Mouse (Mus musculus): ENCODE measurements around the gene Eif4g3. TPM values are rescaled to one million over a fixed set of nuclear protein-coding genes. Genes with fewer than 3 reads are reported as not detected.

Gene Eif4g3
- polyA plus RNA-seq, 1 experiment, result 251 TPM

- no peaks in the 10 kb centered on the region for H3K27me3 ChIP-seq (ENCODE audit: control insufficient read depth, insufficient read depth, low read length)
- no peak for TF ChIP-seq POLR2A (IDR thresholded peaks at IDR 0.05; ENCODE audit: control insufficient read depth, low read depth, low read length)
- no peak for TF ChIP-seq CTCF (IDR thresholded peaks at IDR 0.05; ENCODE audit: control insufficient read depth, insufficient read depth, insufficient replicate concordance, low read depth, low read length)
- no peaks in the 10 kb centered on the region; the same call in 1 of the 2 replicates for H3K36me3 ChIP-seq (ENCODE audit: control insufficient read depth, insufficient read depth, low read length)
- no peak overlapping the region for H3K27ac ChIP-seq (ENCODE audit: control insufficient read depth, insufficient read depth, low read depth, low read length)
- no peak overlapping the region for H3K4me3 ChIP-seq (ENCODE audit: control insufficient read depth, low read depth, low read length)
- no peaks in the 10 kb centered on the region; the same call in 1 of the 2 replicates for H3K4me1 ChIP-seq (ENCODE audit: control insufficient read depth, insufficient read depth, low read length)
Observed at GRCm38 (mm10) chr4:137990433-137990832, 2.4 kb upstream of the Eif4g3 start.

GRCm38 (mm10) chr4:137991240-137991639 is 1.6 kb upstream of the Eif4g3 start:
- Histone ChIP-seq H3K27ac (ENCODE audit: control insufficient read depth, insufficient read depth, low read depth, low read length) (no peak overlapping the region), H3K27me3 (ENCODE audit: control insufficient read depth, insufficient read depth, low read length) (no peaks in the 10 kb centered on the region), H3K36me3 (ENCODE audit: control insufficient read depth, insufficient read depth, low read length) (peaks cover 1% of the 10 kb centered on the region), H3K4me1 (ENCODE audit: control insufficient read depth, insufficient read depth, low read length) (no peaks in the 10 kb centered on the region; the same call in none of the 2 replicates), H3K4me3 (ENCODE audit: control insufficient read depth, low read depth, low read length) (peak overlapping the region; percentile 5; the same call in 1 of the 2 replicates)
- TF ChIP-seq CTCF (IDR thresholded peaks at IDR 0.05; ENCODE audit: control insufficient read depth, insufficient read depth, insufficient replicate concordance, low read depth, low read length) (no peak), POLR2A (IDR thresholded peaks at IDR 0.05; ENCODE audit: control insufficient read depth, low read depth, low read length) (no peak)

DNA sequence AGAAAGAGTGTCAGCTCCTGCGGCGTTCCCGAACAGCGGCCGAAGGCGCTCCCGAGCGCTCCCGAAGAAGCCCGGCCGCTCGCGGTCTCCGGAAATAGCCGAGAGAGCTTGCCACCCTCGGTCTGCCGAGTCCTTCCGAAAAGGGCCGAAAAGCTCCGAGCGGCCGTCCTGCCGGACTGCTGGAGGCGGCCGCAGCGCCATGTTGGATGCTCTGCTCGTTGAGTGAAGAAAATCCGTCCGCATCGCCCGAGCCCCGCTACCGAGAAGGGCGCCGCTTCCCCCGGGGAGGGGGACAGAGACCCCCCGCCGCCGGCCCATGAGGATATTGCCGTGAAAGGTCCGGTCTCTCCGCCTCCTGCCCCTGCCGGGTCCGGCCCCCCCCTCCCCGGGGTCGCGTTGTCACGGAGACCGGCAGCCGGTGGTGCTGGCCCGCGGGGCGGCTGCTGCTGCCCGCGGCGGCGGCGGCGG is 503 bp downstream of the Eif4g3 start:
- H3K27me3 ChIP-seq (ENCODE audit: control insufficient read depth, insufficient read depth, low read length), result no peaks in the 10 kb centered on the region
- peak overlapping the region; percentile 99 for H3K27ac ChIP-seq (ENCODE audit: control insufficient read depth, insufficient read depth, low read depth, low read length)
- TF ChIP-seq POLR2A (IDR thresholded peaks at IDR 0.05; ENCODE audit: control insufficient read depth, low read depth, low read length), result peak; percentile 86
- TF ChIP-seq CTCF (IDR thresholded peaks at IDR 0.05; ENCODE audit: control insufficient read depth, insufficient read depth, insufficient replicate concordance, low read depth, low read length), result no peak
- H3K4me1 ChIP-seq (ENCODE audit: control insufficient read depth, insufficient read depth, low read length), result no peaks in the 10 kb centered on the region; the same call in none of the 2 replicates
- H3K4me3 ChIP-seq (ENCODE audit: control insufficient read depth, low read depth, low read length), result peak overlapping the region; percentile 99
- peaks cover 1% of the 10 kb centered on the region for H3K36me3 ChIP-seq (ENCODE audit: control insufficient read depth, insufficient read depth, low read length)

GRCm38 (mm10) chr4:137993821-137994561 is 1.2 kb downstream of the Eif4g3 start:
- Histone ChIP-seq H3K27me3 (ENCODE audit: control insufficient read depth, insufficient read depth, low read length) (no peaks in the 10 kb centered on the region), H3K36me3 (ENCODE audit: control insufficient read depth, insufficient read depth, low read length) (peaks cover 1% of the 10 kb centered on the region), H3K4me3 (ENCODE audit: control insufficient read depth, low read depth, low read length) (peak overlapping the region; percentile 99), H3K27ac (ENCODE audit: control insufficient read depth, insufficient read depth, low read depth, low read length) (peak overlapping the region; percentile 67), H3K4me1 (ENCODE audit: control insufficient read depth, insufficient read depth, low read length) (no peaks in the 10 kb centered on the region; the same call in none of the 2 replicates)
- no peak for TF ChIP-seq POLR2A (IDR thresholded peaks at IDR 0.05; ENCODE audit: control insufficient read depth, low read depth, low read length)
- TF ChIP-seq CTCF (IDR thresholded peaks at IDR 0.05; ENCODE audit: control insufficient read depth, insufficient read depth, insufficient replicate concordance, low read depth, low read length), result no peak

DNA sequence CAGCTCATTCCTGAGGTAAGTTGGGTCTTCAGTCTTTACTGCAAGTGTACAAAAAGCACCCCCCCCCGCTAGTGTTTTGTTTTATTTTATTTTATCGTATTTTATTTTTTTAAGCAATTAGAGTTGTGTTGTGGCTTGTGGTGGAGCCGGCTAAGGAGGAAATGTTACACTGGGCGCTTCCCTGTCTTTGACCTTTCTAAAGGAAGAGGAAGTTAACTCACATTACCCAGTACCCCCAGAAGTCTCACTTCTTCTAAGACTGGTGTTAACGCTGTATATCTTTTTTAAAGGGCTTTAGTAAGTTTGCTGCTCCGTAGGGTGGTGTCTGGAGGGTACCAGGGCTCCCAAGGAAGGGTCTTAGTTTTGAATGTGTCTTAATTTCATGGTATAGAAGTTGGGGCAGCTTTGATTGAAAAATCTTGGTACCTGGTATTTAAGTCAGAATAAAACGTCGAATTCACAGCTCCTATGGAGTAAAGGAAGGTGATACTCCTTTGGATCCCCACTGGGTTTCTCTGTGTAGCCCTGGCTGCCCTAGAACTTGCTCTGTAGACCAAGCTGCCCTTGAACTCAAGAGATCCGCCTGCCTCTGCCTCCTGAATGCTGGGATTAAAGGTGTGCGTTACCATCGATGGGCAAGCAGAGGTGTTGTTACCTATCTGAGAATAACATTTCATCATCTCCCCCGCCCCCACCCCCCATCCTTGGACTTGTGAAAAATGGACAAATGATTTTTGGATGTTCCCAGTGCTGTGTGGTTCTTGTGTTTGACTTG is 1.9 kb downstream of the Eif4g3 start:
- Histone ChIP-seq H3K4me1 (ENCODE audit: control insufficient read depth, insufficient read depth, low read length) (no peaks in the 10 kb centered on the region; the same call in none of the 2 replicates), H3K27ac (ENCODE audit: control insufficient read depth, insufficient read depth, low read depth, low read length) (peak overlapping the region; percentile 67), H3K4me3 (ENCODE audit: control insufficient read depth, low read depth, low read length) (peak overlapping the region; percentile 92), H3K36me3 (ENCODE audit: control insufficient read depth, insufficient read depth, low read length) (peaks cover 1% of the 10 kb centered on the region), H3K27me3 (ENCODE audit: control insufficient read depth, insufficient read depth, low read length) (no peaks in the 10 kb centered on the region)
- TF ChIP-seq POLR2A (IDR thresholded peaks at IDR 0.05; ENCODE audit: control insufficient read depth, low read depth, low read length) (no peak), CTCF (IDR thresholded peaks at IDR 0.05; ENCODE audit: control insufficient read depth, insufficient read depth, insufficient replicate concordance, low read depth, low read length) (no peak)

GRCm38 (mm10) chr4:137995399-137995798 is 2.6 kb downstream of the Eif4g3 start:
- peaks cover 1% of the 10 kb centered on the region for H3K36me3 ChIP-seq (ENCODE audit: control insufficient read depth, insufficient read depth, low read length)
- H3K4me1 ChIP-seq (ENCODE audit: control insufficient read depth, insufficient read depth, low read length), result no peaks in the 10 kb centered on the region; the same call in none of the 2 replicates
- H3K4me3 ChIP-seq (ENCODE audit: control insufficient read depth, low read depth, low read length), result peak overlapping the region; percentile 92
- no peaks in the 10 kb centered on the region for H3K27me3 ChIP-seq (ENCODE audit: control insufficient read depth, insufficient read depth, low read length)
- TF ChIP-seq POLR2A (IDR thresholded peaks at IDR 0.05; ENCODE audit: control insufficient read depth, low read depth, low read length), result no peak
- no peak for TF ChIP-seq CTCF (IDR thresholded peaks at IDR 0.05; ENCODE audit: control insufficient read depth, insufficient read depth, insufficient replicate concordance, low read depth, low read length)
- H3K27ac ChIP-seq (ENCODE audit: control insufficient read depth, insufficient read depth, low read depth, low read length), result peak overlapping the region; percentile 63

GRCm38 (mm10) chr4:137998232-137998631 is 5.4 kb downstream of the Eif4g3 start:
- TF ChIP-seq CTCF (IDR thresholded peaks at IDR 0.05; ENCODE audit: control insufficient read depth, insufficient read depth, insufficient replicate concordance, low read depth, low read length) (no peak), POLR2A (IDR thresholded peaks at IDR 0.05; ENCODE audit: control insufficient read depth, low read depth, low read length) (no peak)
- peaks cover 1% of the 10 kb centered on the region for H3K36me3 ChIP-seq (ENCODE audit: control insufficient read depth, insufficient read depth, low read length)

More at GRCm38 (mm10) chr4:137998232-137998631, 5.4 kb downstream of the Eif4g3 start:
- Histone ChIP-seq H3K27me3 (ENCODE audit: control insufficient read depth, insufficient read depth, low read length) (no peaks in the 10 kb centered on the region), H3K4me1 (ENCODE audit: control insufficient read depth, insufficient read depth, low read length) (no peaks in the 10 kb centered on the region; the same call in none of the 2 replicates), H3K4me3 (ENCODE audit: control insufficient read depth, low read depth, low read length) (no peak overlapping the region), H3K27ac (ENCODE audit: control insufficient read depth, insufficient read depth, low read depth, low read length) (no peak overlapping the region)
